Mouse (Mus musculus) c-Kit-positive CD71-positive TER-119-positive erythroid progenitor cells, embryonic 14.5 days (primary cell): Measurements from ENCODE around the gene Cldn14.
"Not testable (repeated sequence)": the region's sequence is repeated elsewhere in the genome, so short reads cannot be mapped to it uniquely, and the experiment has no call there.

Experiments
- DNase-seq: peaks from one replicate; pipeline ENCODE4 v3.0.0-alpha.2; 2013; ENCODE audit warnings: low spot score

Gene Cldn14

DNA sequence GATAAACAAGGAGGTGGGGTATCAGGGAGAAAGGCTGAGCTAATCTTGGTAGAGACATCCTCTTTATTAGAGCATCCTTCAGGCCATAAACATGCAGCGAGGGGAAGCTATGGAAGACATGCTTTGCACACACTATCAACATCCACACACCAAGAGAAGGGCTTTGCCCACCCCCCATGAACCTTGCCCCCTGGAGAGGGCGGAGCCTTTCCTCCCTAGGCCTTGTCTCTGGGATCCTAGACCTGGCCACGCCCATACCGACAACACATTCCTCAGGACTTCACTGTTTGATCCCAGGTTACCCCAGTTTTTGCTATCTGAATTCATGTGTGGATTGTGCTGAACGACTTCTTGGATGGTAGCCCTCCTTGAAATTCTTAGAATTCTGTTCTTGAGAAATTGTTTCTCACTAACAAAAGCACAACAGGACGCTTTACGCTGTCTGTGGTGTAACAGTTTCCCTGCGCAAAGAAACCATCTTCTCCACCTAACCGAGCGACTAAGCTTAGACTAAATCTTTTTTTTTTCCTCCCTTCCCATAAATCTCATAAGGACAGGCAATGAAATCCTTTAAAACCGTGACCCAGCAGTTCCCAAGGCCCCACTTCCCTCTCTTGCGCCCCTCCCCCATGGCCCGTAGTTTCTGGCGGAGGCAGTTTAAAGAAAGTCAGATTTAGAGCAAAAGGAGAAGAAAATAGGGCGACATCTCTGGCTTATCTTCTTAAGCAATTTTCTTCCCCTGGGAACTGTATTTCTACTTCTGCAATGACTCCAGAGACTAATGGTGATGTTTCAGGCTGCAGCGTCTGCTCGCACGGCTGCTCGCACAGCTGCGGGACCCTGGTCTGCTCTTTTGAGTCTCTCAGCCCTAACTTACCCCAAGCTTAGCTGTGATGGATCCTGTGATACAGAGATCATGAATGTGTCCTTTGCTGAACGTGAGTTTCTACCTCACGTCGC lies 1.7 kb downstream of the Cldn14 start:
- DNase-seq = no peak

- no peak for DNase-seq
Measured at GRCm38 (mm10) chr16:94003478-94003877, 5.2 kb downstream of the Cldn14 start.

DNA sequence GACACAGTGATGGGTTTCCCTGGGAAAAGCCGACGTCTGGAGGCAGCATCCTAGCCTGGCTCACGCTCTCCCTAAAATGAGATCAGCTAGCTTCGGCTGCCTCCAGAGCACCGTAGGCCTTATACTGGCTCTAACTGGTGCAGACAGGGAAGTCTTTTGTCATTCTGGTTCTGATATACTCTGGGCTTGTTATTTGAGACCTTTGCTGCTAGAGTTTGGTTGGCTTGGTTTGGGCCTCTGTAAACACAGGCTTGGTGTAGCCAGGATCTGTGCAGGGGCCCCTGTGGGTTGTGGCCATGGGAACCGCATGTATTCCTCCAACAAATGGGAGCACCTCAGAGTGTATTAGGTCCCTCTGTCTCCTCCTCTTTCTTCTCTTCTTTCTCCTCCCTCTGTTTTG lies 7.3 kb downstream of the Cldn14 start:
- no peak for DNase-seq

DNA sequence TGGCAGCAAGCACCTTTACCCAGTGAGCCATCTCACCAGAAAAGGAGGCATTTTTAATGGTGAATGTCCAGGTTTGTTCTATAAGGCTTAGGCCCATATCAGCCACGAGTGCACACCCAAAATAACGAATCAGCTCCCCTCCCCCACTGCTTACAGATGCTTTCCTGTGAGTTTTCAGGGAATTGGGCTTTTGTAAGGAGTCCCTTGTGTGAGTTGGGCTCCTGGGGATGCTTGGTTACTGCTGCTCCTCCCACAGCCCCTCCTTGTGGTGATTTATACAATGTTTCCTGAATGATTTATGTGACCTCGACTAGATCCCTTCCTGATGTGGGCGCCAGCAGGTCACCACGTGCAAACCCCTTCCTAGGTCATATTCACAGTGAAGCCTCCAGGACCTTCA lies 9.7 kb downstream of the Cldn14 start:
- DNase-seq = no peak

DNA sequence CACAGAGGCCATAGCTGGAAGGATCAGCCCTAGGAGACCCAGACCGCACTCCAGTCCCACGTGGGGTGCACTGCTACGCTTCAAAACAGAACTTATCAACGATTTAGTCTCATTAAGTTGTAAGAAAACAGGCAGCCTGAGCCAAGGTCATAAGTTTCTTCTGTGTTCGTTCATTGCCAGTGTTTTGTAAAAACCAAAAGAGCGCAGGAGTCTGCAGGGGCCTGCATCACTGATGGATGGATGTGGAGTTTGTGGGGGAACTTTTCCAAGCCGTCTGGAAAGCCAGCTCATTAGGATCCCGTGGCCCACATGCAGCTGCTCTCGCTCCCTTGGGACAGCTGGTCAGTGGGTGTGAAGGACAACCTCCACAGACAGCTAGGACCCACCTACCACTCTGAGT lies 25.1 kb downstream of the Cldn14 start:
- no peak for DNase-seq

GRCm38 (mm10) chr16:93982341-93982740 lies 26.3 kb downstream of the Cldn14 start:
- DNase-seq = no peak

DNA sequence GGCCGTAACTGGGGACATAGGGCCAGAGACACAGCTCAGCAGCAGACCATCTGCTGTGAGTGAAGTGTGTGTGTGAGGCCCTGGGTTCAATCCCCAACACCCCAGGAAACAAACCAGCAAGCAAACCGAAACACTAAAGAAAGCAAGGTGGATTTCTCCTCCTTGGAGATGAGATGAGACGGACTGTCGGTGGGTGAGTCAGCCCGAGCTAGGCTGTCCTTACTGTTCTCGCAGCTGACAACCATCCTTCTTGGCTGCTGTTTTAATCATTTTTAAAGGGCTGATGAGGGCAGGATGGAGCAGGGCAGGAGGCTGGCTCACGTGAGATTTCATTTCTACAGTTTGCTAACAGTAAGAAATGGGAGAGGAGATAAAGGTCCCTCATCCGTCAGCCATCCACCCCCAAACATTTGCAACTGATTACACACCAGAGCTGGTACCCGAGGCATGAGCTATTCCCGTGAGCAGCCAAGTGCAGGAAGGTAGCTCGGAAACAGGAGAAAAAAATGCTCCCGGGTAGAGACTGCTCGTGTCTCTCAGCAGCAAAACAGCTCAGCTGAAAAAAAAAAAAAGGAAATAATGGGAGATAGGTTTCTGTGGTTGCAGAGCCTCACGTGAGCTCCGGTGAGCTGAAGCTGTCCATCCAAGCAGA lies 27.3 kb downstream of the Cldn14 start:
- DNase-seq = no peak

- not testable (repeated sequence) for DNase-seq
Measured at GRCm38 (mm10) chr16:93980338-93980737, 28.3 kb downstream of the Cldn14 start.

GRCm38 (mm10) chr16:93979316-93979715 lies 29.3 kb downstream of the Cldn14 start:
- DNase-seq = peak; percentile 20

DNA sequence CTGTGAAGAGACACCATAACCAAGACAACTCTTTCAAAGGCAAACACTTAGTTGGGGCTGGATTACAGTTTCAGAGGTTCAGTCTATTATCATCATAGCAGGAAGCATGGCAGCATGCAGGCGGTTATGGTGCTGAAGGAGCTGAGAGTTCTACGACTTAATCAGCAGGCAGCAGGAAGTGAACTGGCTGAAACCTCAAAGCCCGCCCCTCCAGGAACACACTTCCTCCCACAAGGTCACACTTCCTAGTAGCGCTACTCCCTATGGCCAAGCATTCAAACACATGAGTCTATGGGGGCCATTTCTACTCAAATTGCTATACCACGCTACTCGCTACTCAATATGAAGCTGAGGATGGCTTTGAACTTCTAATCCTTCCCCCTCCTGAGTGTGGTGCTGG lies 31.1 kb downstream of the Cldn14 start:
- no peak for DNase-seq

DNA sequence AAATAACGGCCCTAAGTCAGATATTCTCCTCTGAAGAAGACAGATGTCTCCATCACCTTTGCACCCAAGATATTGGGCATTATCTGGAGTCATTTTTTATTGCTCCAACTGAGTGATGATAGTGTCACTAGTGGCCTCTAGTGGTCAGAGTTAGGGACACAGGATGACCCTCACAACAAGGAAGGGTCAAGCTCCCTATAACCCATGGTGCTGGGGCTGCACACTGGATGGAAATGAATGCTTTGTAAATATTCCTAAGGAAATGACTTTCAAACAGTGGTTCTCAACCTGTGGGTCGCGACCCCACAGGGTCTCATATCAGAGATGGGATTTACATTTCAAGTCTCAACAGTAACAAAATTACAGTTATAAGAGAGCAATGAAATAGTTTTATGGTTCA lies 31.7 kb downstream of the Cldn14 start:
- DNase-seq = no peak

GRCm38 (mm10) chr16:93975430-93975829 lies 33.2 kb downstream of the Cldn14 start:
- DNase-seq = no peak

DNA sequence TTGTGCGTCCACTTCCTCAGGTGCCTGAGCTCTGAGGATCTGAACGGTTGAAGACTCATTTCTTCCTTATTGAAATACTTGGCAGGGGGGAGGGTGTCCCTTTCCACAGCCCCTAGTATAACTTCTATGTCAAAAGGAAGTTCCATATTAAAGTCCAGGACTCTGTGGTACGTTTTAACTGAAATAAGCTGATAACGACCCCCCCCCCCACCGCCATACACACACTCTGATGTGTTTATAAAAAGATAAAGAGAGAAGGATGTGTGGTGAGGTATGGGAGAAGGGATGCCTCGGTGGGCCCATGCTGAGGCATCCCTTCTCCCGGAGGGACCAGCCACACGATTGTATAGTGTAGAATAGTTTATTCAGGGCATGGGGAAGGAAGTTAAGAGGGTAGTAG lies 34.4 kb downstream of the Cldn14 start:
- DNase-seq = no peak

DNA sequence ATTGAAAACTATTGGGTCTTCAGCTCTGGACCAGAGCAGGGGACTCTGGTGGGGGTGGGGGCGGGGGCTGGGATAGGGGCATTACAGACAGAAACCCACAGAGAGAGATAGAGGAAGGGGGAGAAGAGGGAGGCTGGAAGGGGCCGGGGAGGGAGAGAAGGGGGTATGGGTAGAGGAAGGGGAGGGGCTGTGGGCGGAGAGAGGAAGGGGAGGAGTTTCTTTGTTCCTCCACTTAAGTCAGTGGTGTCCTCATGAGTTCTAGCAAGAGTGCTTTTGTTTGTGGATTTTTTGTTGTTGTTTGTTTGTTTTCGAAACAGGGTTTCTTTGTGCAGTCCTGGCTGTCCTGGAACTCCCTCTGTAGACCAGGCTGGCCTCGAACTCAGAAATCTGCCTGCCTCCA lies 35.1 kb downstream of the Cldn14 start:
- DNase-seq = no peak

- no peak for DNase-seq
Measured at GRCm38 (mm10) chr16:93973123-93973522, 35.5 kb downstream of the Cldn14 start.

- no peak for DNase-seq
Measured at GRCm38 (mm10) chr16:93971046-93971445, 37.6 kb downstream of the Cldn14 start.

DNA sequence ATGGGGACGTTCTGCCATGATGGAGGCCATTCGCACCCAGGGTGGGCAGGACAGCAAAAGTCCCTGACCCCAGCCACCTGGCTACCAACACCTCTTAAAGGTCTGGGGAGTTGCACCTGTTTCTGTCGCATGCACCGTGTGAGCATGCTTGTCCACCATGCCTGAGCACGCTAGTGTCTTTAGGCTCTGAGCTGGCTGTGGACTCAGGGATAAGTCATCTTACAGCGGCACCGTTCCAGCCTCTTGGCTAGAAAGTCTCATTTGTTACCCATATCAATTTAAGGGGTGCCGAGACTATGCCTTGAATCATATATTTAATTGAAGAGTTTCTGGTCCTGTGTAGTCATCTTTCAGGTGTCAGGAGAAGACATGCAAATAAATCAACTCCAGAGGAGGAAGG lies 40.7 kb downstream of the Cldn14 start:
- no peak for DNase-seq

GRCm38 (mm10) chr16:93962283-93962682 lies 46.4 kb downstream of the Cldn14 start:
- DNase-seq = no peak

GRCm38 (mm10) chr16:93961099-93961646 lies 47.5 kb downstream of the Cldn14 start:
- no peak for DNase-seq

DNA sequence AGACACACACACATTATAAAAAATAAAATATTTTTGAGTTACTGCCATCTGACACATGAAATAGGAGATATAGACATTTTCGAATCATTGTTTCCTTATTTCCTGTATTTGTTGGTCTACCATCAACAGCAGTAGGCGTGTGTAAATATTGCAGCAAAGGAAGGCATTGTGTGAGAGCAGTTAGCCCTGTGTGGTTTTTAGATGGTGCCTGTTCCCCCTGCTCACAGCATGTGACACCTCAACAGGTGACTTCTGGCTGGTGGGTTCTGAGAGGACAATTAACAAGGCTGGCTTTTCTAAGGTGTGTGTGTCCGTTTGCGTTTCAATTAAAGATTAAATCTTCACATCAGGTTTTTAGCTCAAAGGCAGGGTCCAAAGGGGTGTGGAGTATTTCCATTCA lies 48.1 kb downstream of the Cldn14 start:
- no peak for DNase-seq

DNA sequence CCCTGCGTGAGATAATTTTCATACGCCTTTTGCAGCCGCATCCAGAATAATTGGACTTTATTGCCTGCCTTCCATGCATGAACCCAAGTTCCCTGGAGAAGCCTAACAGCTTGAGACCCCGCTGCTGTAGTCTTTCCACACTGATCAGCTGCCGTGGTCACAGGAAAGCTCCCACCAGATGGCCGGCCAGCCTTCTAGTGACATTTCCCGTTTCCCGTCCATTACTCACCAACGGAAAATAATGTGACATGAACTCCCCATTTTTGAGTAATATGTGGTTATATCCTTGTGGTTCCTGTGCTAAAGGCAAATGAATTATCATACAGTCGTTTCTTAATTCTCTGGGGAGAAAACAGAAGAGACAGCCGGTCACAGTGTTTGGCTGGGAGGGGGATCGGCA lies 51.2 kb downstream of the Cldn14 start:
- no peak for DNase-seq

GRCm38 (mm10) chr16:93956986-93957385 lies 51.7 kb downstream of the Cldn14 start:
- DNase-seq = no peak

GRCm38 (mm10) chr16:93947396-93947795 lies 61.2 kb downstream of the Cldn14 start:
- DNase-seq = no peak
